Mouse (Mus musculus): ENCODE data around the gene Dleu7. TPM values are rescaled to one million over a fixed set of nuclear protein-coding genes. Genes with fewer than 3 reads are reported as not detected.

Gene Dleu7
- 3.3 and 5.8 TPM in 2 replicates for polyA plus RNA-seq (2012; rRNA removed)

DNA sequence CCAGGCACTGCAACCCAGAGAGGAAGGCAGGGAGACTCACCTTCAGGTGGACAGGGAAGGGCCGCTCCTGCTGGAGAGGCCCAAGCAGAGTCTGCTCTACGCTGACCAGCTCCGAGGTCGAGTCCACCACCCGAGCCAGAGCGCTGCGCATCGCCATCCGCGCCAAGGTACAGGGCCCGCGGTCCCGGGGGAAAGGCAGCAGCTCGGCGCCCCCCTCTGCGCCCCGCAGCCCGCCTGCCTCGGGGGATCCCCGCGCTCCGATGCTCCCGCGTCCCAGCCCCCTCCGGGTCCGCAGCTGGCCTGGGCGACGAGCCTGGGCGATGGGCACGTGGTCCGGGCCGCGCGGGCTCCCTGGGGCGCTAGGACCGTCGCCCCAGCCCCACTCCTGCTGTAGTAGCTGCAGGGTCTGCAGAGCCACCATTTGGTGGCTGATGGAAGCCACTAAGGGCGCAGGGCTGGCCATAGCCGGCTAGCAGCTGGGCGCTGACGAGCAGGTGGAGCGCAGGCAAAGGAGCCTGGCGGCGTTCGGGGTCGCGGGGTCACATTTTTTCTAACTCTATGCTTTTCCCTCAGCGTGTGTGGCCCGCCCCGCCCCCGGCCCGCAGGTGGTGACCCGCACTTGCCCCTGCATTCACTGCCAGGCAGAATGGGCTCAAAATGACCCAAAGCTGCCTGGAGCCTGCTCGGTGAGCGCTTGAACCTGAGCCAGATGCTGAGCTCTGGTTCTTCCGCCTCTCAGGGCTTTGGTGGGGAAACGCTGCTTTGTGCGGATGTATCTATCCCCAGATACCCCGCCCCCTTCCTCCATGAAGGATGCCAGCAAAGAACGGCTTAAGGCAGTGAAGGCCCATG is at the start of gene Dleu7, which contains the start of gene Rnaseh2b:
Gene Dleu7 (minus strand): TSS at position 560 of the 852 bp plus-strand sequence.
Gene Rnaseh2b (plus strand): TSS at position 102 of the 852 bp plus-strand sequence.

Other genes with a start within 250 kb of the Dleu7 start
- gene Rnaseh2b, start 458 bp downstream of the Dleu7 start, polyA plus RNA-seq (2012; rRNA removed), result 1.5 and 2.1 TPM in 2 replicates
- gene Gucy1b2, start 163.2 kb upstream of the Dleu7 start, polyA plus RNA-seq (2012; rRNA removed), result not detected in 2 replicates

Data from ovary, adult 2 months (tissue).